Mouse (Mus musculus): ENCODE results near the gene Cdc27. TPM values are rescaled to one million over a fixed set of nuclear protein-coding genes. Genes with fewer than 3 reads are reported as not detected.
"Not testable (repeated sequence)": the region's sequence is repeated elsewhere in the genome, so short reads cannot be mapped to it uniquely, and the experiment has no call there.

The Cdc27 gene
- total RNA-seq, 1 experiment = 45.9 TPM

- no peaks in the 10 kb centered on the region for H3K36me3 ChIP-seq (ENCODE audit: control insufficient read depth, insufficient read depth, low read length, poor library complexity, severe bottlenecking)
Observed at GRCm38 (mm10) chr11:104549438-104550405, 698 bp downstream of the Cdc27 start.

GRCm38 (mm10) chr11:104547502-104547901 lies 2.9 kb downstream of the Cdc27 start:
- H3K27ac ChIP-seq (ENCODE audit: insufficient read depth, low read depth, low read length, poor library complexity, severe bottlenecking) = no peak overlapping the region
- H3K36me3 ChIP-seq (ENCODE audit: control insufficient read depth, insufficient read depth, low read length, poor library complexity, severe bottlenecking) = no peaks in the 10 kb centered on the region
- no peak for TF ChIP-seq MAFK (IDR thresholded peaks at IDR 0.05; ENCODE audit: insufficient read depth, low read depth, low read length)
- TF ChIP-seq HCFC1 (IDR thresholded peaks at IDR 0.05; ENCODE audit: borderline replicate concordance, insufficient read depth, low read length) = no peak
- no peak for TF ChIP-seq ZC3H11A (IDR thresholded peaks at IDR 0.05; ENCODE audit: borderline replicate concordance, low read depth, low read length)
- TF ChIP-seq ZNF384 (IDR thresholded peaks at IDR 0.05; ENCODE audit: low read depth, low read length) = no peak
- TF ChIP-seq CHD2 (IDR thresholded peaks at IDR 0.05; ENCODE audit: low read depth, low read length) = no peak
- H3K9me3 ChIP-seq (ENCODE audit: control insufficient read depth, insufficient read depth, low read depth, low read length) = no peaks in the 10 kb centered on the region
- peaks cover 0 to 5% of the 10 kb centered on the region in 2 experiments; a peak in 2 of 4 replicates for H3K4me1 ChIP-seq (ENCODE audit: control insufficient read depth in 2 of 2, insufficient read depth in 2 of 2, low read length in 2 of 2, poor library complexity in 1 of 2)
- no peak overlapping the region for H3K4me3 ChIP-seq (ENCODE audit: insufficient read depth in 1 of 2, low read depth in 1 of 2, low read length in 2 of 2, poor library complexity in 1 of 2, severe bottlenecking in 1 of 2)
- in situ Hi-C loops (cut with MboI; ENCODE audit: low sequenced_read_pairs in 2 of 2, unreplicated experiment in 2 of 2) = no loop called here
- H3K9ac ChIP-seq (ENCODE audit: insufficient read depth, low read depth, low read length, poor library complexity, severe bottlenecking) = no peak overlapping the region
- DNase-seq (ENCODE audit: low read depth, low spot score) = no peak

More at GRCm38 (mm10) chr11:104549438-104550405, 698 bp downstream of the Cdc27 start:
- TF ChIP-seq CHD2 (IDR thresholded peaks at IDR 0.05; ENCODE audit: low read depth, low read length) = 0 out of 2 replicates have a peak, but pooled peaks have one; percentile 28
- no peak for TF ChIP-seq HCFC1 (IDR thresholded peaks at IDR 0.05; ENCODE audit: borderline replicate concordance, insufficient read depth, low read length)
- Histone ChIP-seq H3K27ac (ENCODE audit: insufficient read depth, low read depth, low read length, poor library complexity, severe bottlenecking) (peak overlapping the region; percentile 84), H3K9ac (ENCODE audit: insufficient read depth, low read depth, low read length, poor library complexity, severe bottlenecking) (peak overlapping the region; percentile 99), H3K4me1 (ENCODE audit: control insufficient read depth in 2 of 2, insufficient read depth in 2 of 2, low read length in 2 of 2, poor library complexity in 1 of 2) (peaks cover 0 to 5% of the 10 kb centered on the region in 2 experiments; a peak in 2 of 4 replicates), H3K9me3 (ENCODE audit: control insufficient read depth, insufficient read depth, low read depth, low read length) (no peaks in the 10 kb centered on the region), H3K4me3 (ENCODE audit: insufficient read depth in 1 of 2, low read depth in 1 of 2, low read length in 2 of 2, poor library complexity in 1 of 2, severe bottlenecking in 1 of 2) (peak overlapping the region; percentile 93 to 98)
- peak; percentile 28 for DNase-seq (ENCODE audit: low read depth, low spot score)
- in situ Hi-C loops (cut with MboI; ENCODE audit: low sequenced_read_pairs in 2 of 2, unreplicated experiment in 2 of 2) = no loop called here

GRCm38 (mm10) chr11:104544507-104544906 lies 5.9 kb downstream of the Cdc27 start:
- in situ Hi-C loops (cut with MboI; ENCODE audit: low sequenced_read_pairs in 2 of 2, unreplicated experiment in 2 of 2) = no loop called here
- no peak for DNase-seq (ENCODE audit: low read depth, low spot score)
- H3K4me1 ChIP-seq (ENCODE audit: control insufficient read depth in 2 of 2, insufficient read depth in 2 of 2, low read length in 2 of 2, poor library complexity in 1 of 2) = peaks cover 0 to 5% of the 10 kb centered on the region in 2 experiments; a peak in 1 of 4 replicates
- H3K36me3 ChIP-seq (ENCODE audit: control insufficient read depth, insufficient read depth, low read length, poor library complexity, severe bottlenecking) = no peaks in the 10 kb centered on the region
- no peak overlapping the region for H3K4me3 ChIP-seq (ENCODE audit: insufficient read depth in 1 of 2, low read depth in 1 of 2, low read length in 2 of 2, poor library complexity in 1 of 2, severe bottlenecking in 1 of 2)
- TF ChIP-seq ZNF384 (IDR thresholded peaks at IDR 0.05; ENCODE audit: low read depth, low read length) (no peak), MAFK (IDR thresholded peaks at IDR 0.05; ENCODE audit: insufficient read depth, low read depth, low read length) (peak; percentile 89)
- H3K27ac ChIP-seq (ENCODE audit: insufficient read depth, low read depth, low read length, poor library complexity, severe bottlenecking) = no peak overlapping the region
- H3K9me3 ChIP-seq (ENCODE audit: control insufficient read depth, insufficient read depth, low read depth, low read length) = no peaks in the 10 kb centered on the region
- no peak overlapping the region for H3K9ac ChIP-seq (ENCODE audit: insufficient read depth, low read depth, low read length, poor library complexity, severe bottlenecking)

- H3K9me3 ChIP-seq (ENCODE audit: control insufficient read depth, insufficient read depth, low read depth, low read length); H3K27ac ChIP-seq (ENCODE audit: insufficient read depth, low read depth, low read length, poor library complexity, severe bottlenecking); H3K4me1 ChIP-seq (ENCODE audit: control insufficient read depth in 2 of 2, insufficient read depth in 2 of 2, low read length in 2 of 2, poor library complexity in 1 of 2); H3K9ac ChIP-seq (ENCODE audit: insufficient read depth, low read depth, low read length, poor library complexity, severe bottlenecking); H3K4me3 ChIP-seq (ENCODE audit: insufficient read depth in 1 of 2, low read depth in 1 of 2, low read length in 2 of 2, poor library complexity in 1 of 2, severe bottlenecking in 1 of 2); DNase-seq (ENCODE audit: low read depth, low spot score); in situ Hi-C loops (cut with MboI; ENCODE audit: low sequenced_read_pairs in 2 of 2, unreplicated experiment in 2 of 2); H3K36me3 ChIP-seq (ENCODE audit: control insufficient read depth, insufficient read depth, low read length, poor library complexity, severe bottlenecking): not testable (repeated sequence)
Observed at GRCm38 (mm10) chr11:104543337-104543736, 7.1 kb downstream of the Cdc27 start.

- no peaks in the 10 kb centered on the region for H3K4me1 ChIP-seq (ENCODE audit: control insufficient read depth in 2 of 2, insufficient read depth in 2 of 2, low read length in 2 of 2, poor library complexity in 1 of 2)
- H3K9ac ChIP-seq (ENCODE audit: insufficient read depth, low read depth, low read length, poor library complexity, severe bottlenecking) = no peak overlapping the region
- H3K9me3 ChIP-seq (ENCODE audit: control insufficient read depth, insufficient read depth, low read depth, low read length) = no peaks in the 10 kb centered on the region
- no peaks in the 10 kb centered on the region for H3K36me3 ChIP-seq (ENCODE audit: control insufficient read depth, insufficient read depth, low read length, poor library complexity, severe bottlenecking)
- H3K4me3 ChIP-seq (ENCODE audit: insufficient read depth in 1 of 2, low read depth in 1 of 2, low read length in 2 of 2, poor library complexity in 1 of 2, severe bottlenecking in 1 of 2) = no peak overlapping the region
- no peak overlapping the region for H3K27ac ChIP-seq (ENCODE audit: insufficient read depth, low read depth, low read length, poor library complexity, severe bottlenecking)
- no peak for DNase-seq (ENCODE audit: low read depth, low spot score)
- in situ Hi-C loops (cut with MboI; ENCODE audit: low sequenced_read_pairs in 2 of 2, unreplicated experiment in 2 of 2) = no loop called here
- TF ChIP-seq HCFC1 (IDR thresholded peaks at IDR 0.05; ENCODE audit: borderline replicate concordance, insufficient read depth, low read length) (no peak), CHD2 (IDR thresholded peaks at IDR 0.05; ENCODE audit: low read depth, low read length) (no peak), ZC3H11A (IDR thresholded peaks at IDR 0.05; ENCODE audit: borderline replicate concordance, low read depth, low read length) (no peak), ZNF384 (IDR thresholded peaks at IDR 0.05; ENCODE audit: low read depth, low read length) (no peak), MAFK (IDR thresholded peaks at IDR 0.05; ENCODE audit: insufficient read depth, low read depth, low read length) (no peak)
Observed at GRCm38 (mm10) chr11:104539811-104540210, 10.6 kb downstream of the Cdc27 start.

Data from ES-E14 (cell line).